Mouse (Mus musculus) kidney, postnatal 4 days (tissue): Measurements from ENCODE around the gene Hnrnph3.
"Not testable (repeated sequence)": the region's sequence is repeated elsewhere in the genome, so short reads cannot be mapped to it uniquely, and the experiment has no call there.

ENCODE experiments used
- DNase-seq, 2 experiments: peaks; one replicate each; pipeline ENCODE4 v3.0.0; 2021; ENCODE audit warnings: mixed read lengths in 2 of 2

Hnrnph3 gene

GRCm38 (mm10) chr10:63023749-63024579 is at the start of gene Hnrnph3, which contains the start of gene Pbld2:
Hnrnph3 (minus strand) TSS chr10:63024217.
Pbld2 (plus strand) TSS chr10:63024315.
- peak; percentile 99 for DNase-seq

- DNase-seq: peak; percentile 88 to 91
These were observed 42.0 kb upstream of the Hnrnph3 start for GRCm38 (mm10) chr10:63065988-63066387.

GRCm38 (mm10) chr10:63065561-63065960 is 41.5 kb upstream of the Hnrnph3 start:
- no peak for DNase-seq

GRCm38 (mm10) chr10:63064516-63064915 is 40.5 kb upstream of the Hnrnph3 start:
- no peak for DNase-seq

GRCm38 (mm10) chr10:63063365-63063764 is 39.3 kb upstream of the Hnrnph3 start:
- no peak for DNase-seq

- DNase-seq: no peak
These were observed 38.7 kb upstream of the Hnrnph3 start for GRCm38 (mm10) chr10:63062696-63063095.

- DNase-seq: peak in 1 of 2 experiments; percentile 38
These were observed 37.2 kb upstream of the Hnrnph3 start for GRCm38 (mm10) chr10:63061266-63061665.

- peak; percentile 42 to 58 for DNase-seq
These were observed 36.4 kb upstream of the Hnrnph3 start for GRCm38 (mm10) chr10:63060406-63060805.

- DNase-seq: no peak
These were observed 35.8 kb upstream of the Hnrnph3 start, which contains the start of gene Pbld1 for GRCm38 (mm10) chr10:63059862-63060261. Pbld1 (plus strand) TSS chr10:63060162.

GRCm38 (mm10) chr10:63056966-63057750 is 33.1 kb upstream of the Hnrnph3 start:
- peak; percentile 53 to 61 for DNase-seq

- DNase-seq: no peak
These were observed 30.6 kb upstream of the Hnrnph3 start for GRCm38 (mm10) chr10:63054586-63054985.

- not testable (repeated sequence) for DNase-seq
These were observed 30.1 kb upstream of the Hnrnph3 start for GRCm38 (mm10) chr10:63054071-63054470.

- no peak for DNase-seq
These were observed 29.0 kb upstream of the Hnrnph3 start for GRCm38 (mm10) chr10:63053007-63053406.

- DNase-seq: no peak
These were observed 28.0 kb upstream of the Hnrnph3 start for GRCm38 (mm10) chr10:63052011-63052410.

- DNase-seq: no peak
These were observed 27.2 kb upstream of the Hnrnph3 start for GRCm38 (mm10) chr10:63051267-63051666.

GRCm38 (mm10) chr10:63049106-63049505 is 25.1 kb upstream of the Hnrnph3 start:
- no peak for DNase-seq

- DNase-seq: no peak
These were observed 23.7 kb upstream of the Hnrnph3 start for GRCm38 (mm10) chr10:63047751-63048150.

GRCm38 (mm10) chr10:63043154-63043553 is 19.1 kb upstream of the Hnrnph3 start:
- DNase-seq: no peak

GRCm38 (mm10) chr10:63039867-63040628 is 16.0 kb upstream of the Hnrnph3 start:
- DNase-seq: no peak

- DNase-seq: peak; percentile 26 to 47
These were observed 14.7 kb upstream of the Hnrnph3 start for GRCm38 (mm10) chr10:63038571-63039320.

- no peak for DNase-seq
These were observed 8.9 kb upstream of the Hnrnph3 start for GRCm38 (mm10) chr10:63032956-63033355.

GRCm38 (mm10) chr10:63032267-63032666 is 8.2 kb upstream of the Hnrnph3 start:
- DNase-seq: no peak
